Mouse (Mus musculus) stomach, embryonic 16.5 days (tissue): Measurements from ENCODE around the gene Neurod2. TPM values are rescaled to one million over a fixed set of nuclear protein-coding genes. Genes with fewer than 3 reads are reported as not detected.

Experiments
- ATAC-seq: fragments of 200-750 bp; cut with Nextera tagmentation; 2 replicates; pipeline ENCODE4 v1.8.0; 2017; ENCODE audit warnings: moderate number of reproducible peaks, moderate TSS enrichment; ENCODE audit not compliant: insufficient read depth, low FRiP score
- H3K27ac ChIP-seq: fragments of 300-500 bp; sonication (generic); 2 replicates; pipeline ENCODE4 v1.5.1; 2014; ENCODE audit warnings: low read length
- H3K27me3 ChIP-seq: fragments of 300-500 bp; sonication (generic); 2 replicates; pipeline ENCODE4 v1.6.1; 2014; ENCODE audit warnings: low read length, control low read depth, mixed read lengths; ENCODE audit not compliant: control insufficient read depth, insufficient read depth
- H3K36me3 ChIP-seq: fragments of 300-500 bp; sonication (generic); 2 replicates; pipeline ENCODE4 v1.6.1; 2014; ENCODE audit warnings: low read length; ENCODE audit not compliant: control insufficient read depth, insufficient read depth
- H3K4me1 ChIP-seq: fragments of 300-500 bp; sonication (generic); 2 replicates; pipeline ENCODE4 v1.6.1; 2014; ENCODE audit warnings: low read length, control low read depth, mixed read lengths; ENCODE audit not compliant: control insufficient read depth, insufficient read depth
- H3K4me2 ChIP-seq: fragments of 300-500 bp; sonication (generic); 2 replicates; pipeline ENCODE4 v1.6.1; 2014; ENCODE audit warnings: low read depth, low read length, mixed read lengths
- H3K4me3 ChIP-seq: fragments of 300-500 bp; sonication (generic); replicated peaks from 2 replicates; pipeline ENCODE4 v1.5.1; 2014; ENCODE audit warnings: mild to moderate bottlenecking, low read length
- H3K9ac ChIP-seq: fragments of 300-500 bp; sonication (generic); 2 replicates; pipeline ENCODE4 v1.6.1; 2014; ENCODE audit warnings: low read length
- H3K9me3 ChIP-seq: fragments of 300-500 bp; sonication (generic); replicated peaks from 2 replicates; pipeline ENCODE4 v1.6.1; 2016; ENCODE audit warnings: low read length, control low read depth; ENCODE audit not compliant: control insufficient read depth
- WGBS: fragments of 180-500 bp; shearing (Covaris S2); extraction: QIAGEN DNeasy Blood & Tissue Kit; methylation state at CpG from one replicate; pipeline ENCODE4 v1.1.7; 2014; 5-methylcytosine and 5-hydroxymethylcytosine counted together
- polyA plus RNA-seq: library from polyadenylated mRNA; unstranded; fragments of >200 nt; fragmentation: Nextera tagmentation; extraction: Ambion mirVana; gene quantifications from 2 replicates; pipeline ENCODE4 v1.2.1, GENCODE M21; 2015

Neurod2 gene
- polyA plus RNA-seq, 1 experiment from 2014 or later: not detected

GRCm38 (mm10) chr11:98293070-98293469, 36.4 kb downstream of the Neurod2 start:
- no peak overlapping the region for H3K4me3 ChIP-seq
- no peaks in the 10 kb centered on the region for H3K27me3 ChIP-seq
- H3K4me2 ChIP-seq: no peak overlapping the region
- H3K36me3 ChIP-seq: no peaks in the 10 kb centered on the region
- no peaks in the 10 kb centered on the region for H3K9me3 ChIP-seq
- ATAC-seq: no peak
- peaks cover 9% of the 10 kb centered on the region; the same call in 1 of the 2 replicates for H3K4me1 ChIP-seq
- 43% methylated on average over 2 of the region's 2 CpGs for WGBS
- H3K27ac ChIP-seq: no peak overlapping the region
- no peak overlapping the region for H3K9ac ChIP-seq

DNA sequence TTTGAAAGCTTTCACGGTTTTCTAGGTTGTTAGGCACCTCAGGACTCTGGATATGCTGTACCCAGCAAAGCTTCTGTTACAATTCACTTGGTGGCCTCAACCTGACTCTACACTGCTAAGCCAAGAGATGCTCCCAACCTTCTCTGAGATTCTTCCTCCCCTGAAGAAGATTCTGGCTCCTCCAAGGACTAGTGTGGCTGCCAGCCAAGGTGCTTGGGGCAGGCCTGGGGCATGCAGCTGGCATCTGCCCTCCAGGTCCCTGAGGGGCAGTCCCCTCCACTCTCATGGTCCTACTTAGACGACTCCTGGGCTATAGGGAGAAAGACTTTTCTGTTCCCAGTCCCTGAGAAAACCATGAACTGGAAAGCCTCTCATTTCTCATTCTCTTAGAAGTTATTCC, 38.5 kb downstream of the Neurod2 start:
- Histone ChIP-seq H3K4me3 (no peak overlapping the region), H3K36me3 (no peaks in the 10 kb centered on the region), H3K4me2 (no peak overlapping the region), H3K9me3 (no peaks in the 10 kb centered on the region), H3K9ac (no peak overlapping the region), H3K27ac (no peak overlapping the region), H3K27me3 (no peaks in the 10 kb centered on the region), H3K4me1 (peaks cover 3% of the 10 kb centered on the region; the same call in 1 of the 2 replicates)
- ATAC-seq: no peak
- WGBS: 65% methylated on average over 2 of the region's 2 CpGs

- Histone ChIP-seq H3K9me3 (no peaks in the 10 kb centered on the region), H3K27me3 (no peaks in the 10 kb centered on the region), H3K4me1 (peaks cover 3% of the 10 kb centered on the region; the same call in 1 of the 2 replicates), H3K27ac (no peak overlapping the region), H3K36me3 (no peaks in the 10 kb centered on the region), H3K4me2 (no peak overlapping the region), H3K9ac (no peak overlapping the region; the same call in 1 of the 2 replicates), H3K4me3 (no peak overlapping the region)
- ATAC-seq: no peak
- WGBS: 44% methylated on average over 13 of the region's 13 CpGs
Measured at GRCm38 (mm10) chr11:98289873-98290272, 39.6 kb downstream of the Neurod2 start.

DNA sequence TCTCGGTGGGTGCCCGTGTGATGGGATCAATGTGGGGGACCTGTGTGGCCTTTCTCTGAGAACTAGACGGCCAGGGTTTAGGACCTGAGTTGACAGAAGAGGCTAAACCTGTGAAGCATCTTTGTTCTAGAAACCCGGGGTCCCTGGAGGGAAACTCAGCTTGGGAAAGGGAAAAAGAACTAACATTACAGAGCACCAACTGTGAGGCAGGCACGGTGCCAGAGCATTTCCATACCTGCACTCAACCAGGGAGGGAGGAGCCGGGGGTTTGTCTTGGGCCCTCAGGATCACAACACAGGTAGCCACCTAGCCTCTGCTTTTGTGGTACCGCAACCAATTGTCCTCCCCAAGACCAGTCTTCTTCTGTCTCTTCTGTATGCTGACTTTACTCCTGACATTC, 41.5 kb downstream of the Neurod2 start:
- Histone ChIP-seq H3K27ac (no peak overlapping the region), H3K36me3 (no peaks in the 10 kb centered on the region), H3K4me3 (no peak overlapping the region), H3K9me3 (no peaks in the 10 kb centered on the region), H3K4me2 (no peak overlapping the region), H3K4me1 (no peaks in the 10 kb centered on the region), H3K27me3 (no peaks in the 10 kb centered on the region), H3K9ac (no peak overlapping the region)
- no peak for ATAC-seq
- WGBS: 53% methylated on average over 7 of the region's 7 CpGs

DNA sequence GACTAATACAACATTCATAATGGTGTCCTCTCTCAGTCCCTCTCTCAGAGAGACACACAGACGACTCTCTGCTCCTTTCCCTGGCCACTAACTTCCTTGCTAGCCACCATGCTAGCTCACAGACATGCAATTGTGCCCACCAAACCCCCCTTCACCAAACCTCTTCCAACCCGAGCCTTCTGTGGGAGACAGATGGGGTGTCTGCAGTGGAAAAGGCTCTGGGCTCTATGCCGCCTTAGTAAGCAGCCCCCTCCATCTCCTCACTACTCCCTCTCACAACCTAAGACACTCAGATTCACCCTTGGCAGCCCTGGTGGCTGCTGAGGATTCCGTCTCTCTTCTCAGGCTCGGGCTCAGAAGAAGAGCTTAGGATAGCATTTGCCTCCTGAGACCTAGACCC, 41.9 kb downstream of the Neurod2 start:
- 50% methylated on average over 5 of the region's 5 CpGs for WGBS
- no peak overlapping the region for H3K9ac ChIP-seq
- H3K9me3 ChIP-seq: no peaks in the 10 kb centered on the region
- no peak for ATAC-seq
- no peak overlapping the region for H3K4me2 ChIP-seq
- H3K27me3 ChIP-seq: no peaks in the 10 kb centered on the region
- no peaks in the 10 kb centered on the region for H3K36me3 ChIP-seq
- no peak overlapping the region for H3K4me3 ChIP-seq
- H3K27ac ChIP-seq: no peak overlapping the region
- H3K4me1 ChIP-seq: no peaks in the 10 kb centered on the region

GRCm38 (mm10) chr11:98285368-98285767, 44.1 kb downstream of the Neurod2 start:
- Histone ChIP-seq H3K9ac (no peak overlapping the region), H3K9me3 (no peaks in the 10 kb centered on the region), H3K4me3 (no peak overlapping the region), H3K4me2 (no peak overlapping the region), H3K27ac (no peak overlapping the region), H3K27me3 (no peaks in the 10 kb centered on the region), H3K4me1 (no peaks in the 10 kb centered on the region), H3K36me3 (no peaks in the 10 kb centered on the region)
- 44% methylated on average over 2 of the region's 2 CpGs for WGBS
- no peak for ATAC-seq

- no peaks in the 10 kb centered on the region for H3K9me3 ChIP-seq
- ATAC-seq: no peak
- H3K4me3 ChIP-seq: 0 out of 2 replicates have a peak overlapping the region, but pooled peaks have one; percentile 25
- no peaks in the 10 kb centered on the region for H3K4me1 ChIP-seq
- under 1% methylated on average over 16 of the region's 17 CpGs for WGBS
- H3K27me3 ChIP-seq: no peaks in the 10 kb centered on the region
- H3K36me3 ChIP-seq: peaks cover 4% of the 10 kb centered on the region; the same call in 1 of the 2 replicates
- no peak overlapping the region for H3K27ac ChIP-seq
- H3K4me2 ChIP-seq: peak overlapping the region; percentile 42
- no peak overlapping the region for H3K9ac ChIP-seq
Measured at GRCm38 (mm10) chr11:98284230-98284629, 45.2 kb downstream of the Neurod2 start.

GRCm38 (mm10) chr11:98283740-98284139, 45.7 kb downstream of the Neurod2 start:
- Histone ChIP-seq H3K4me2 (no peak overlapping the region), H3K27ac (no peak overlapping the region), H3K9me3 (no peaks in the 10 kb centered on the region), H3K36me3 (peaks cover 4% of the 10 kb centered on the region; the same call in 1 of the 2 replicates), H3K9ac (no peak overlapping the region), H3K4me3 (no peak overlapping the region), H3K4me1 (no peaks in the 10 kb centered on the region), H3K27me3 (no peaks in the 10 kb centered on the region)
- WGBS: 29% methylated on average over 9 of the region's 9 CpGs
- ATAC-seq: no peak
